Mouse (Mus musculus) intestine, postnatal 0 days (tissue): ENCODE results near the gene Serpinb1b. TPM values are rescaled to one million over a fixed set of nuclear protein-coding genes. Genes with fewer than 3 reads are reported as not detected.
A peak's percentile ranks its signal among the peaks of the same experiment; 100 is the strongest.

Experiments used
- ATAC-seq: fragments of 200-750 bp; cut with Nextera tagmentation; 2 replicates; pipeline ENCODE4 v1.8.0; 2017; ENCODE audit warnings: mild to moderate bottlenecking, moderate TSS enrichment, moderate library complexity
- H3K27ac ChIP-seq: fragments of 300-500 bp; sonication (generic); 2 replicates; pipeline ENCODE4 v1.5.1; 2014; ENCODE audit warnings: mild to moderate bottlenecking, low read depth, low read length, moderate library complexity
- H3K27me3 ChIP-seq: fragments of 300-500 bp; sonication (generic); replicated peaks from 2 replicates; pipeline ENCODE4 v1.6.1; 2014; ENCODE audit warnings: low read length, mixed read lengths; ENCODE audit not compliant: control insufficient read depth, insufficient read depth
- H3K36me3 ChIP-seq: fragments of 300-500 bp; sonication (generic); 2 replicates; pipeline ENCODE4 v1.6.1; 2014; ENCODE audit warnings: mild to moderate bottlenecking, moderate library complexity; ENCODE audit not compliant: control insufficient read depth, insufficient read depth
- H3K4me1 ChIP-seq: fragments of 300-500 bp; sonication (generic); replicated peaks from 2 replicates; pipeline ENCODE4 v1.6.1; 2014; ENCODE audit warnings: antibody characterized with exemption, low read length, mixed read lengths; ENCODE audit not compliant: control insufficient read depth, insufficient read depth
- H3K4me2 ChIP-seq: fragments of 300-500 bp; sonication (generic); replicated peaks from 2 replicates; pipeline ENCODE4 v1.6.1; 2014; ENCODE audit warnings: low read depth, mild to moderate bottlenecking, moderate library complexity
- H3K4me3 ChIP-seq: fragments of 300-500 bp; sonication (generic); 2 replicates; pipeline ENCODE4 v1.5.1; 2014; ENCODE audit warnings: low read depth, low read length
- H3K9ac ChIP-seq: fragments of 300-500 bp; sonication (generic); 2 replicates; pipeline ENCODE4 v1.6.1; 2014; ENCODE audit warnings: mild to moderate bottlenecking, low read depth, low read length
- H3K9me3 ChIP-seq: fragments of 300-500 bp; sonication (generic); 2 replicates; pipeline ENCODE4 v1.6.1; 2016; ENCODE audit warnings: mixed run types; ENCODE audit not compliant: control insufficient read depth
- CTCF ChIP-seq: sonication (generic); IDR thresholded peaks from 2 replicates; pipeline ENCODE4 v1.5.1; 2016; ENCODE audit warnings: low read depth, mild to moderate bottlenecking, control low read depth, antibody characterized with exemption, moderate library complexity
- WGBS: fragments of 180-500 bp; shearing (Covaris S2); extraction: QIAGEN DNeasy Blood & Tissue Kit; methylation state at CpG from one replicate; pipeline ENCODE4 v1.1.7; 2014; 5-methylcytosine and 5-hydroxymethylcytosine counted together
- polyA plus RNA-seq: library from polyadenylated mRNA; unstranded; fragments of >200 nt; fragmentation: Nextera tagmentation; extraction: Ambion mirVana; gene quantifications from 2 replicates; pipeline ENCODE4 v1.2.1, GENCODE M21; 2015

Gene Serpinb1b
- polyA plus RNA-seq, 1 experiment from 2014 or later = 0.17 TPM

DNA sequence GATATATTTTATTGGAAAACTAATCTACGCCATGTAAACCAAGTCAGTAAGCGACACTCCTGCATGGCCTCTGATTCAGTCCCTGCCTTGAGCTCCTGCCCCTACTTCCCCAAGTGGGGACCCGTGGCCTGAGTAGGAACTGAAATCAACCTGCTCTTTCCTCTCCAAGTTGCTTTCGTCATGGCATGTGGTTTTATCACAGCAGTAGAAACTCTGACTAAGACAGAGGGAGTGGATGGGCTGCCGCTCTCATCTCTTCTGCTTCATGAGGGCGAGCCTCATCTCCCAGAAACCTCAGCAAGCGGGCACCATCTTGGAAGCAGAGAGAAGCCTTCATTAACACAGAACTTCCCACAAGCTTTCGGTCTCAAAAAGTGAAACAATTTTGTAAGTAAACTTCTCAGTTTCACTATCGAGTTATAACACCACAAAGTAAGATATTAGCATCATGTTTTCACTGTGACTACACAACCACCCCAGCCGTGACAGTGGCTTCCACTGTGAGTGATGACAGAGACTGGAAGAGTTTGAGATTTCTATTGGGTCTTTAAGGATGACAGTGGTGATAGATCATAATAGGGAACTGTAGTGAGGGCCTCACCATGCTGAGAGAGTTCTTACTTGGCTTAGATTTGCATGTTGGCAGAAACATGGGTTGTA, 1.2 kb upstream of the Serpinb1b start:
- WGBS = 87% methylated on average over 10 of the region's 10 CpGs
- ATAC-seq = no peak
- TF ChIP-seq CTCF = no peak

GRCm38 (mm10) chr13:33079391-33079790, 1.0 kb downstream of the Serpinb1b start:
- Histone ChIP-seq H3K27ac (no peak overlapping the region), H3K36me3 (no peaks in the 10 kb centered on the region), H3K9me3 (no peaks in the 10 kb centered on the region), H3K4me3 (no peak overlapping the region), H3K4me2 (no peak overlapping the region), H3K27me3 (no peaks in the 10 kb centered on the region), H3K4me1 (no peaks in the 10 kb centered on the region), H3K9ac (no peak overlapping the region)
- 22% methylated on average over 6 of the region's 6 CpGs for WGBS
- no peak for ATAC-seq
- TF ChIP-seq CTCF = peak; percentile 74

More for the DNA sequence above, 1.2 kb upstream of the Serpinb1b start:
- no peaks in the 10 kb centered on the region for H3K9me3 ChIP-seq
- H3K4me3 ChIP-seq = no peak overlapping the region
- H3K9ac ChIP-seq = no peak overlapping the region
- H3K27me3 ChIP-seq = no peaks in the 10 kb centered on the region
- H3K27ac ChIP-seq = no peak overlapping the region
- no peaks in the 10 kb centered on the region for H3K4me1 ChIP-seq
- H3K36me3 ChIP-seq = no peaks in the 10 kb centered on the region
- H3K4me2 ChIP-seq = no peak overlapping the region

DNA sequence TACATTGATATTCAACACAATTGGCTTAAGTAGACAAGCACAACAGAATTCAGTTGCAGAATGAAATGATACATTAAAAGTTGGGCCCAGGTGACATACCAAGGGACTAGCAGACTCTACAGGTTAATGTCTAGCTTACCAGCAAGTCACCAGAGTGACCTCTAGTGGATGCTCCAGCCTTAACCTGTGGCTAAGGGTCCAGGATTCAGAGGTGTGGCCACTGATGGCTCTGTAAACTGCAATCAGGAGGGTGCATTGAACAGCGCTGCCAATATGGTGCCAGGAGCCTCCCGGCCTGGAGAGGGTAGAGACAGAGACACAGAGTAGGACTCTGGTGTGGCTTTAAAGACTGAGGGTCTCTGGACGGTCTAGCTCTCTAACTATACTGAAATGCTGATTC, 2.0 kb downstream of the Serpinb1b start:
- Histone ChIP-seq H3K27ac (no peak overlapping the region), H3K4me3 (no peak overlapping the region), H3K4me2 (no peak overlapping the region), H3K36me3 (no peaks in the 10 kb centered on the region), H3K9ac (no peak overlapping the region), H3K27me3 (no peaks in the 10 kb centered on the region), H3K4me1 (no peaks in the 10 kb centered on the region), H3K9me3 (no peaks in the 10 kb centered on the region)
- ATAC-seq = no peak
- TF ChIP-seq CTCF = peak; percentile 71
- 36% methylated on average over 3 of the region's 3 CpGs for WGBS

DNA sequence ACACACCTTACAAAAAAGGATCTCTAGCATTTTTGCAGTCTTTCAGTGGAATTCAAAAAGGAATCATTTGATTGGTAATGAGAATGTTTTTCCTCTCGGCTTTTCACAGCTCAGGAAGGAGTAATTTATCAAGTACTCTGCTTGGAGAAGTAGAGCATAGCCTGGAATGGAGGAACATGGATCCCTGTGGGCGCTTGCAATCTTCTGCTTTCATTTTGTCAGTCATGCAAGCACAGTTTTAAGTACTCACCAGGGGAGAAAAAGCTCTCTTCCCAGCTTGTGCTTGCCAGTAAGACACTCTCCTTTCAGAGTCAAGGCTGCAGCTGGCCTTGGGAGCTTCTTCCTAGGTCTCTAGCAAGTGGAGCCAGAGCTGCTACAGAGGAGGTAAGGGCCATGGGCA, 5.5 kb downstream of the Serpinb1b start:
- no peak overlapping the region for H3K4me3 ChIP-seq
- no peaks in the 10 kb centered on the region for H3K9me3 ChIP-seq
- no peak for TF ChIP-seq CTCF
- no peak for ATAC-seq
- no peak overlapping the region for H3K27ac ChIP-seq
- WGBS = 71% methylated on average over 2 of the region's 2 CpGs
- no peak overlapping the region for H3K4me2 ChIP-seq
- H3K9ac ChIP-seq = no peak overlapping the region
- H3K4me1 ChIP-seq = no peaks in the 10 kb centered on the region
- H3K36me3 ChIP-seq = no peaks in the 10 kb centered on the region
- no peaks in the 10 kb centered on the region for H3K27me3 ChIP-seq

- Histone ChIP-seq H3K27ac (peak overlapping the region; percentile 42; the same call in 1 of the 2 replicates), H3K27me3 (no peaks in the 10 kb centered on the region), H3K4me3 (no peak overlapping the region), H3K9ac (no peak overlapping the region), H3K9me3 (no peaks in the 10 kb centered on the region), H3K4me2 (no peak overlapping the region), H3K36me3 (no peaks in the 10 kb centered on the region), H3K4me1 (no peaks in the 10 kb centered on the region)
- ATAC-seq = no peak
- TF ChIP-seq CTCF = no peak
- WGBS = 45% methylated on average over 5 of the region's 5 CpGs
Observed at GRCm38 (mm10) chr13:33084975-33085694, 6.8 kb downstream of the Serpinb1b start.

DNA sequence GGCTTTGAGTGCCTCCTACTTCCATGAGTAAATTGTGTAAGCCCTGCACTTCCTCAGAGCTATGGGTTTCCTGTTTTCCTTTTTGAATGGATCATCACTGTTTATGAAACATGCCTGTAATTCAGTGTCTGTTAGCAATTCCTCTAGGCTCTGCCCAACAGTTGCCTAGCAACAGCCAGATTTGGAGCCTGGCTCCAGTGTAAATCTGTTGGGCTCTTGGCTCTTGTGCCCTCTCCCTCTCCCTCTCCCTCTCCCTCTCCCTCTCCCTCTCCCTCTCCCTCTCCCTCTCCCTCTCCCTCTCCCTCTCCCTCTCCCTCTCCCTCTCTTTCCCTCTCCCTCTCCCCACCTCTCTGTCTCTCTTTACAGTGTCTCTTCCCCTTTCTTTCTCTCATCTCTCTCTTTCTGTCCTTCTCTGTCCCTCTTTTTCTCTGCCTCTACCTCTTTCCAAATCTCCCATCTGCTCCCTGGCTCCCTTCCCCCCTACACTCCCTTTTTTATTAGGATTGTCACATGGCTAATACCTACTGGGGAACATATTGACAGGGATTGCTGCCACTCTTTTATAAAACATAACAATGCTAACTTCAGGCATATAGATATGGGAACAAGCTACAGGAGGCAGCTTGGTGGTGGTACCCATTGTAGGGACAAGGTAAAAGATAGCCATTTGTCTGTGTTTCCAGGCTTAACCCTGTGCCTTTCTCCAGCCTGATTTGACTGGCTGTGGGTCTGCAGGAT, 7.5 kb downstream of the Serpinb1b start:
- no peak for TF ChIP-seq CTCF
- no peak overlapping the region for H3K4me3 ChIP-seq
- no peaks in the 10 kb centered on the region for H3K27me3 ChIP-seq
- ATAC-seq = 0 out of 2 replicates have a peak, but pooled peaks have one; percentile 10
- no peaks in the 10 kb centered on the region for H3K9me3 ChIP-seq
- no peak overlapping the region for H3K9ac ChIP-seq
- peak overlapping the region; percentile 42; the same call in 1 of the 2 replicates for H3K27ac ChIP-seq
- H3K36me3 ChIP-seq = no peaks in the 10 kb centered on the region
- no peaks in the 10 kb centered on the region for H3K4me1 ChIP-seq
- H3K4me2 ChIP-seq = no peak overlapping the region
